Mouse (Mus musculus): ENCODE measurements around the gene Csk. TPM values are rescaled to one million over a fixed set of nuclear protein-coding genes. Genes with fewer than 3 reads are reported as not detected.
A peak's percentile ranks its signal among the peaks of the same experiment; 100 is the strongest.

The Csk gene
- polyA plus RNA-seq, 1 experiment from 2014 or later, result 32.3 TPM

DNA sequence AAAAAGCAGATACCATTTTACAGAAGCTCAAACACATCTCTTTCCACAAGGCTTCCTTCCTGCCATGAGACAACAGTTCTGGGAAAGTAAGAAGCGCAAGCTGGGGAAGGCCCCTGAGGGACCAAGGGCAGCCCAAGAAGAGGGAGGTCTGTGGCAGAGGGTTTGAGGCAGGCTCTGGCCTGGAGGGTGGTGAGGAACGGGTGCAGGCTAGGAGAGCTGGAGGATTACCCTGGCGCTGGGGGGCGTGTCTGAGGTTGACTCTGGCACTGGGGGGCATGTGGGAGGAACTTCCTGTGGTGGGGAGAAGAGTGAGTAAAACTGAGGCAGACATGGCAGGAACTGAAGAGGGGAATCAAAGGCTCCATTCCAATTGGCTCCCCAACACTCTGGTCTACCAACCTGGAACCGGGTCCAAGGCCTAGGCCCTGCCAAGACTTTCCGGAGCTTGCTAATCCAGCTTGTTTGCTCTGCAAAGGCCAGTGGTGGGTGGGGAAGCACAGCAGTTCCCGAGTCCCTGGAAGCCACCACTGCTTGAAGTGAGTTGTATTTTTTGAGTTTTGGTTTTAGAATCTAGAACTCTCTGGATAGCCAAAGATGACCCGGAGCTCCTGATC lies 35.8 kb downstream of the Csk start:
- H3K27me3 ChIP-seq (ENCODE audit: control insufficient read depth, insufficient read depth, low read length), result no peaks in the 10 kb centered on the region
- no peak for DNase-seq (ENCODE audit: low spot score, missing footprints)
- H3K4me1 ChIP-seq (ENCODE audit: control insufficient read depth, insufficient read depth, low read length), result no peaks in the 10 kb centered on the region; the same call in 1 of the 2 replicates
- WGBS, result 78% methylated on average over 8 of the region's 8 CpGs
- H3K4me3 ChIP-seq (ENCODE audit: low read depth, low read length), result no peak overlapping the region
- no peak overlapping the region for H3K4me2 ChIP-seq
- H3K36me3 ChIP-seq (ENCODE audit: control insufficient read depth, insufficient read depth, low read length), result no peaks in the 10 kb centered on the region
- H3K27ac ChIP-seq (ENCODE audit: low read depth, low read length), result no peak overlapping the region
- H3K9ac ChIP-seq (ENCODE audit: low read length), result no peak overlapping the region
- ATAC-seq (ENCODE audit: low FRiP score), result no peak
- no peaks in the 10 kb centered on the region for H3K9me3 ChIP-seq (ENCODE audit: control insufficient read depth, low read length)

DNA sequence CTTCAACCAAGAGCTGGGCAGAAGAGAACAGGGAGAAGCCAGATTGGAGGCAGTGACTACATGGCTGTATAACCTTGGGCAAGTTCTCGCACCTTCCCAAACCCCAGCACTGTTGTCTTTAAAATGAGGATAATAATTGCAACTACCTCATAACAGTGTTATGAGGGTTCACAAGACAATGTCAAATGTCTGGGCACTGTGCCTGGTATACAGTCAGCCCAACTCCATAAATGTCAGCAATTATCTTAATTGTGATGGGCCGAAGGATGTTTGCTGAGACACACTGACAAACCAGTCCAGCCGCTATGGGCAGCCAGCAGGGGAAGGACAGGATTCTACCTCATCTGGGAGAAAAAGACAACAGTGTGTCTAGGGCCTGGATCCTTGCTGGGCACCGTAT lies 38.6 kb downstream of the Csk start:
- H3K4me3 ChIP-seq (ENCODE audit: low read depth, low read length), result no peak overlapping the region
- no peaks in the 10 kb centered on the region for H3K36me3 ChIP-seq (ENCODE audit: control insufficient read depth, insufficient read depth, low read length)
- 88% methylated on average over 4 of the region's 4 CpGs for WGBS
- no peak overlapping the region for H3K9ac ChIP-seq (ENCODE audit: low read length)
- peaks cover 2% of the 10 kb centered on the region for H3K4me1 ChIP-seq (ENCODE audit: control insufficient read depth, insufficient read depth, low read length)
- no peak overlapping the region for H3K4me2 ChIP-seq
- ATAC-seq (ENCODE audit: low FRiP score) (no peak), DNase-seq (ENCODE audit: low spot score, missing footprints) (no peak)
- H3K27me3 ChIP-seq (ENCODE audit: control insufficient read depth, insufficient read depth, low read length), result no peaks in the 10 kb centered on the region
- H3K27ac ChIP-seq (ENCODE audit: low read depth, low read length), result no peak overlapping the region
- no peaks in the 10 kb centered on the region for H3K9me3 ChIP-seq (ENCODE audit: control insufficient read depth, low read length)

DNA sequence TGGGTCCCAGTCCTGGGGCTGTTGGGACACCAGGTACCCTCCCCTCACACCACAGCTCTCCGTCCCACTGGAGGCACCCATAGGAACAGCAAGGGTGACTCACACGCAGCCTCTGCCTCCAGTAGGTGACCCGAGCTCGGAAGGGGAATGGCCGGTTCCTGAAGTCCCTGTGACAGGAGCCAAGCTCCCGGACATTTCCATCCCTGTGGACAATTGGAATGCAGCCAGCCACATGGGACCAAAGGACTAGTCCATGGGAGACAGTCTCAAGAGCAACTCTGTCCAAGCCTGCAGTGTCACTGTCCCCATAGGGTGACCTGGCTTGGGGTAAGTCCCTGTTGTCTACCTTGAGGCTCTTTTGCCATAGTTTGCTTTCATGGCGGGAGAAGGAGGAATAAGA lies 39.5 kb downstream of the Csk start:
- no peaks in the 10 kb centered on the region for H3K36me3 ChIP-seq (ENCODE audit: control insufficient read depth, insufficient read depth, low read length)
- no peak overlapping the region for H3K4me3 ChIP-seq (ENCODE audit: low read depth, low read length)
- peaks cover 2% of the 10 kb centered on the region for H3K4me1 ChIP-seq (ENCODE audit: control insufficient read depth, insufficient read depth, low read length)
- no peaks in the 10 kb centered on the region for H3K9me3 ChIP-seq (ENCODE audit: control insufficient read depth, low read length)
- WGBS, result 87% methylated on average over 7 of the region's 7 CpGs
- H3K27ac ChIP-seq (ENCODE audit: low read depth, low read length), result no peak overlapping the region
- DNase-seq (ENCODE audit: low spot score, missing footprints), result no peak
- no peak for ATAC-seq (ENCODE audit: low FRiP score)
- H3K9ac ChIP-seq (ENCODE audit: low read length), result no peak overlapping the region
- no peaks in the 10 kb centered on the region for H3K27me3 ChIP-seq (ENCODE audit: control insufficient read depth, insufficient read depth, low read length)
- H3K4me2 ChIP-seq, result no peak overlapping the region

DNA sequence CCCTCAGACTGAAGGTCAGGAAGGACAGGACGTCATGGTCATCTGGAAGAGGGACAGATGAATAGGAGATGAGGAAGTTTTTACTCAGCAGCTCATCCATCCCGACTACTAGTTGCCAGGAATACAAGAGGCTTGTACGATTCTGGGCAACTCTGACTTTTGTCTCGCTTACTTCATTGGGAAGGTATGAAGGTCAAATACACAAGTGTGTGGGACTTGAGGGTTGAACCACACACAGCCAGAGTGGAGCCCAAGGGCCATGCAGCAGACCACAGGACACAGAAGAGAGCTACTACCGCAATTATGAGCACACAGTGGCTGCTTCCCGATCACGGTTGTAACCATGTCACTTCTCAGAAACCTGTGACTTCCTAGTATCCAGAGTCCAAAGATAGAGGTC lies 40.8 kb downstream of the Csk start:
- 92% methylated on average over 7 of the region's 7 CpGs for WGBS
- H3K9ac ChIP-seq (ENCODE audit: low read length), result no peak overlapping the region
- H3K4me1 ChIP-seq (ENCODE audit: control insufficient read depth, insufficient read depth, low read length), result peaks cover 2% of the 10 kb centered on the region
- no peak overlapping the region for H3K27ac ChIP-seq (ENCODE audit: low read depth, low read length)
- DNase-seq (ENCODE audit: low spot score, missing footprints) (no peak), ATAC-seq (ENCODE audit: low FRiP score) (no peak)
- H3K9me3 ChIP-seq (ENCODE audit: control insufficient read depth, low read length), result no peaks in the 10 kb centered on the region
- H3K4me3 ChIP-seq (ENCODE audit: low read depth, low read length), result no peak overlapping the region
- no peak overlapping the region for H3K4me2 ChIP-seq
- no peaks in the 10 kb centered on the region for H3K27me3 ChIP-seq (ENCODE audit: control insufficient read depth, insufficient read depth, low read length)
- no peaks in the 10 kb centered on the region for H3K36me3 ChIP-seq (ENCODE audit: control insufficient read depth, insufficient read depth, low read length)

DNA sequence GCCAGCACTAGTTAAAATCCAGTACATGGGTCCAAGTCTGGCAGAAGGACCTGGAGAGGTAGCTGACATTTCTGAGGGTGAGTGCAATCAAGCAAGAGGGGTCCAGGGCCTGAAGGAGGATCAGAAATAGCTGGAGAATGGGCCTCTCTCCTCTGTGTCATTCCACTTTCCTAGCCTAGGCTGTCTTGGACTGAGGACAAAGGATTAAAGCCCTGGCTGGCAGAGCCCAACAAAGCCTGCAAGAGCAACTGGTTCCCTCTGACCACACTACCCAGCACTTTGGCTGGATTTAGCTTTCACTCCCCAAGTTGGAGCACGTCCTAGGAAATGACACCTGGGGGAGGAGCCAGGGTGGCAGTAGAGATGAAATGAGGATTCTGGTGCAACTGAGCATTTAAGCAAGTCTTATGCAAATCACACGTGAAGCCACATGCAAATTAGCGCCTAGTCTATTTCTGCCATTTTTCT lies 43.0 kb downstream of the Csk start:
- Histone ChIP-seq H3K4me3 (ENCODE audit: low read depth, low read length) (no peak overlapping the region), H3K4me2 (no peak overlapping the region), H3K9ac (ENCODE audit: low read length) (no peak overlapping the region), H3K4me1 (ENCODE audit: control insufficient read depth, insufficient read depth, low read length) (peaks cover 14% of the 10 kb centered on the region), H3K27ac (ENCODE audit: low read depth, low read length) (no peak overlapping the region), H3K36me3 (ENCODE audit: control insufficient read depth, insufficient read depth, low read length) (no peaks in the 10 kb centered on the region), H3K27me3 (ENCODE audit: control insufficient read depth, insufficient read depth, low read length) (0 out of 2 replicates have a peak, but pooled peaks cover 4% of the 10 kb centered on the region), H3K9me3 (ENCODE audit: control insufficient read depth, low read length) (no peaks in the 10 kb centered on the region)
- WGBS, result 47% methylated on average over 3 of the region's 3 CpGs
- DNase-seq (ENCODE audit: low spot score, missing footprints) (no peak), ATAC-seq (ENCODE audit: low FRiP score) (no peak)

DNA sequence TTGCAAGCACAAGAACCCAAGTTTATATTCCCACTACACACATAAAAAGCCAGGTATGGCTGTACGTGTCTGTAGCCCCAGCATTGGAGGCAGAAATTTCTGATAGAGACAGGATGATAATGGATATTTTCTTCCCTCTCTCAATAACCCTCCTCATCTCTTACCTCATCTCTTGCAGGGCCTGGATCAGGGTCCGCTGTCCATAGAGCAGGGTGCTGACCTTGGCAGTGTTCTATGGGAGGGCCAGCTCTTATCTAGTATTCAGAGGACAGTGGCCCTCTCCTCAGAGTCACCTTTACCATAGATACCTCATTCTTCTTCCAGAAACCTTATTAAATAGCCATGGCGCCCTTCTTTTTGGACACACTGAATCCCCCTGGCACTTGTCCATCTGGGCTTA lies 43.6 kb downstream of the Csk start:
- ATAC-seq (ENCODE audit: low FRiP score) (no peak), DNase-seq (ENCODE audit: low spot score, missing footprints) (no peak)
- 73% methylated on average over 3 of the region's 3 CpGs for WGBS
- Histone ChIP-seq H3K27ac (ENCODE audit: low read depth, low read length) (no peak overlapping the region), H3K27me3 (ENCODE audit: control insufficient read depth, insufficient read depth, low read length) (0 out of 2 replicates have a peak, but pooled peaks cover 4% of the 10 kb centered on the region), H3K4me3 (ENCODE audit: low read depth, low read length) (no peak overlapping the region), H3K9ac (ENCODE audit: low read length) (no peak overlapping the region), H3K4me1 (ENCODE audit: control insufficient read depth, insufficient read depth, low read length) (peaks cover 14% of the 10 kb centered on the region), H3K9me3 (ENCODE audit: control insufficient read depth, low read length) (no peaks in the 10 kb centered on the region), H3K36me3 (ENCODE audit: control insufficient read depth, insufficient read depth, low read length) (no peaks in the 10 kb centered on the region), H3K4me2 (no peak overlapping the region)

DNA sequence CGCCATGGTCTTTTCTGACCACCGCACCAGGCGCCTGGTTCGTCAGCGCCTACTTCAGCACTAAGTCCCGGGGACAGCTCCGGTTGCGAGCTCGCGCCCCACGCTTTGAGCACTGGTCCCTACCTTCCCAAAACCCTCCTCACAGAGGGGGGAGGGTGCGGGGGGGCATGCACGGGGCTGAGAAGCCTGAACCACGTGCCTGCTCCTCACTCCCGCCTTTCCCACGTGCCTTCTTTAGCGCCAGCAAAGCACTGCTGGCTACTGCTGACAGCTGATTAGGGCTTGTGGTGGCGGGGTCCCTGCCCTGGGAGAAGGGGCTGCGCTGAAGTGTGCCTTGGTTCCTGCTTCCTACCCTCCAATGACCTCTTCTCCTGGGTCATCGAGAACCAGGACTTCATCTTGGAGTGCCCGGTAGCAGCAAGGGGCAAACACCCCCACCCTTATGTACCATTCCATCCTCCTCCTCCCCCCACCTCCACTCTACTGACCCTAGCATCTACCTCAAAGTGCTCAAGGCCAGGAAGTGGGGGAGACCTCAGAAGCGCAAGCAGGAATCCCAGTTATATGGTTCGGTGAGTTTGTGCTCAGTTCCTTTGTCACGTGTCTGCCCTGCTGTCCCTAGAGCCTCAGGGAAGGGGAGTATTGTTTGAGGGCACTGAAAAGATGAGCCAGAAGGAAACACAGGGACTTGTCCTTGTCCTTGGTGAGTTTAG lies 47.1 kb downstream of the Csk start, which contains the start of gene Cplx3:
TSS of gene Cplx3 (minus strand) at position 143 of the 713 bp plus-strand sequence.
- H3K27ac ChIP-seq (ENCODE audit: low read depth, low read length), result no peak within 1 kb of the TSS

DNA sequence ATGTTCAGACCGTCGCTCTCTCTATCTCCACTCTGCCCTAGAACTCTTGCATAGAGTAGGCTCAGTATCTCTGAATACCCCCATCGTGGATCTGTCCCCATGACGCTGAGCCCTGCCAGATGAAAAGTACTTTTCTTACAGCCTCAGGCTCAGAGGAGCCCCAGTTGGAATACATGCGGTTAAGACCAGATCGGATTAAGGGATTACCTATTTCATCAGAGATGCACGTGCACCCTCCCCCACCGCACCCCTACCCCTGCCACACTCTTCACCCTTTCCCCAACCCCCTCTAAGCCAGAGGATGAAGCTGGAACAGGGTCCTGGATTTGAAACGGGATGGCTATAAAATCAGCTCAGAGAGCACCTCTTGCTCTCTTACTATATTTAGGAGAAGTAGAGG lies 47.9 kb downstream of the Csk start:
- 9% methylated on average over 9 of the region's 9 CpGs for WGBS
- H3K27ac ChIP-seq (ENCODE audit: low read depth, low read length), result no peak overlapping the region

More for the DNA sequence above, 47.1 kb downstream of the Csk start, which contains the start of gene Cplx3:
- 0 out of 2 replicates have a peak, but pooled peaks cover 4% of the 10 kb centered on the region for H3K27me3 ChIP-seq (ENCODE audit: control insufficient read depth, insufficient read depth, low read length)
- DNase-seq (ENCODE audit: low spot score, missing footprints) (peak; percentile 95), ATAC-seq (ENCODE audit: low FRiP score) (peak; percentile 64; the same call in 1 of the 2 replicates)
- no peak within 1 kb of the TSS for H3K9ac ChIP-seq (ENCODE audit: low read length)
- H3K4me1 ChIP-seq (ENCODE audit: control insufficient read depth, insufficient read depth, low read length), result peaks cover 14% of the 10 kb centered on the region
- 6% methylated on average over 24 of the region's 24 CpGs for WGBS
- H3K36me3 ChIP-seq (ENCODE audit: control insufficient read depth, insufficient read depth, low read length), result no peaks in the 10 kb centered on the region
- no peak within 1 kb of the TSS for H3K4me3 ChIP-seq (ENCODE audit: low read depth, low read length)
- H3K4me2 ChIP-seq, result peak within 1 kb of the TSS; percentile 24; the same call in 1 of the 2 replicates
- H3K9me3 ChIP-seq (ENCODE audit: control insufficient read depth, low read length), result no peaks in the 10 kb centered on the region

DNA sequence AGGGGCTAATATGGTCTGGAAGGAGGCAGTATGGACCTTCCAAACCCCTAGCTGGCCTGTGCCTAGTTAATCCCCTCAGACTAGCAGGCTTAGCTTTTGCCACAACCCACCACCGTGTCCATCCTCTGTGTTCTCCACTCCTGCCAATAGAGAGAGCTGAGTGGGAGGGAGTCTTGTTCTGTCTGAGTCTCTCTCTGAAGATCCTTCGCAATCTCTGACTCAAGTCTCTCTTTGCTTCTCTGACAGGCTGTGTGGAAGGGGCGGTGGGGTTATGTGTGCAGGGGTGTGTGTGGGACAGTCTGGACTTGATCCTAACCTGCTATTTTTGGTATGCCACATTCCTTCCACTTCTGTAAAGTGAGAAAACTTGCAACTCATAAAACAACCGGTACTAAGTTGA lies 48.6 kb downstream of the Csk start:
- H3K4me2 ChIP-seq, result no peak overlapping the region
- ATAC-seq (ENCODE audit: low FRiP score), result no peak
- H3K36me3 ChIP-seq (ENCODE audit: control insufficient read depth, insufficient read depth, low read length), result no peaks in the 10 kb centered on the region
- WGBS, result 71% methylated on average over 4 of the region's 4 CpGs
- H3K27me3 ChIP-seq (ENCODE audit: control insufficient read depth, insufficient read depth, low read length), result 0 out of 2 replicates have a peak, but pooled peaks cover 4% of the 10 kb centered on the region
- H3K9ac ChIP-seq (ENCODE audit: low read length), result no peak overlapping the region
- H3K27ac ChIP-seq (ENCODE audit: low read depth, low read length), result no peak overlapping the region
- peak; percentile 83 for DNase-seq (ENCODE audit: low spot score, missing footprints)
- no peak overlapping the region for H3K4me3 ChIP-seq (ENCODE audit: low read depth, low read length)
- peaks cover 19% of the 10 kb centered on the region for H3K4me1 ChIP-seq (ENCODE audit: control insufficient read depth, insufficient read depth, low read length)
- no peaks in the 10 kb centered on the region for H3K9me3 ChIP-seq (ENCODE audit: control insufficient read depth, low read length)

More for the DNA sequence above, 47.9 kb downstream of the Csk start:
- Histone ChIP-seq H3K4me2 (no peak overlapping the region; the same call in 1 of the 2 replicates), H3K36me3 (ENCODE audit: control insufficient read depth, insufficient read depth, low read length) (no peaks in the 10 kb centered on the region), H3K27me3 (ENCODE audit: control insufficient read depth, insufficient read depth, low read length) (0 out of 2 replicates have a peak, but pooled peaks cover 4% of the 10 kb centered on the region), H3K9me3 (ENCODE audit: control insufficient read depth, low read length) (no peaks in the 10 kb centered on the region), H3K4me1 (ENCODE audit: control insufficient read depth, insufficient read depth, low read length) (peaks cover 18% of the 10 kb centered on the region), H3K9ac (ENCODE audit: low read length) (no peak overlapping the region), H3K4me3 (ENCODE audit: low read depth, low read length) (no peak overlapping the region)
- peak; percentile 14; the same call in 1 of the 2 replicates for ATAC-seq (ENCODE audit: low FRiP score)
- no peak for DNase-seq (ENCODE audit: low spot score, missing footprints)
